Mouse (Mus musculus) kidney, embryonic 15.5 days (tissue): ENCODE data around the gene Fbxo34. TPM values are rescaled to one million over a fixed set of nuclear protein-coding genes. Genes with fewer than 3 reads are reported as not detected.
"Not testable (repeated sequence)": the region's sequence is repeated elsewhere in the genome, so short reads cannot be mapped to it uniquely, and the experiment has no call there.

ENCODE experiments used
- ATAC-seq: fragments of 200-750 bp; cut with Nextera tagmentation; replicated peaks from 2 replicates; pipeline ENCODE4 v1.8.0; 2017; ENCODE audit warnings: moderate TSS enrichment; ENCODE audit not compliant: low FRiP score
- H3K27ac ChIP-seq: fragments of 300-500 bp; sonication (generic); 2 replicates; pipeline ENCODE4 v1.5.1; 2015; ENCODE audit warnings: mild to moderate bottlenecking, inconsistent platforms
- H3K27me3 ChIP-seq: fragments of 300-500 bp; sonication (generic); 2 replicates; pipeline ENCODE4 v1.6.1; 2015; ENCODE audit warnings: inconsistent platforms
- H3K36me3 ChIP-seq: fragments of 300-500 bp; sonication (generic); 2 replicates; pipeline ENCODE4 v1.6.1; 2015; ENCODE audit warnings: inconsistent platforms
- H3K4me1 ChIP-seq: fragments of 300-500 bp; sonication (generic); 2 replicates; pipeline ENCODE4 v1.6.1; 2015; ENCODE audit warnings: inconsistent platforms
- H3K4me2 ChIP-seq: fragments of 300-500 bp; sonication (generic); 2 replicates; pipeline ENCODE4 v1.6.1; 2015; ENCODE audit warnings: moderate library complexity, mild to moderate bottlenecking, inconsistent platforms
- H3K4me3 ChIP-seq: fragments of 300-500 bp; sonication (generic); replicated peaks from 2 replicates; pipeline ENCODE4 v1.5.1; 2015; ENCODE audit warnings: mild to moderate bottlenecking, inconsistent platforms
- H3K9ac ChIP-seq: fragments of 300-500 bp; sonication (generic); 2 replicates; pipeline ENCODE4 v1.6.1; 2015; ENCODE audit warnings: mild to moderate bottlenecking, inconsistent platforms
- H3K9me3 ChIP-seq: fragments of 300-500 bp; sonication (generic); replicated peaks from 2 replicates; pipeline ENCODE4 v1.6.1; 2016; ENCODE audit warnings: inconsistent platforms
- WGBS: fragments of 180-500 bp; shearing (Covaris S2); methylation state at CpG from one replicate; pipeline ENCODE4 v1.1.7; 2015; ENCODE audit warnings: mixed read lengths; 5-methylcytosine and 5-hydroxymethylcytosine counted together
- polyA plus RNA-seq: library from polyadenylated mRNA; unstranded; fragments of >200 nt; fragmentation: Nextera tagmentation; extraction: Ambion mirVana; gene quantifications from 2 replicates; pipeline ENCODE4 v1.2.1, GENCODE M21; 2015

Gene Fbxo34
- polyA plus RNA-seq, 1 experiment from 2014 or later: 23.7 TPM

DNA sequence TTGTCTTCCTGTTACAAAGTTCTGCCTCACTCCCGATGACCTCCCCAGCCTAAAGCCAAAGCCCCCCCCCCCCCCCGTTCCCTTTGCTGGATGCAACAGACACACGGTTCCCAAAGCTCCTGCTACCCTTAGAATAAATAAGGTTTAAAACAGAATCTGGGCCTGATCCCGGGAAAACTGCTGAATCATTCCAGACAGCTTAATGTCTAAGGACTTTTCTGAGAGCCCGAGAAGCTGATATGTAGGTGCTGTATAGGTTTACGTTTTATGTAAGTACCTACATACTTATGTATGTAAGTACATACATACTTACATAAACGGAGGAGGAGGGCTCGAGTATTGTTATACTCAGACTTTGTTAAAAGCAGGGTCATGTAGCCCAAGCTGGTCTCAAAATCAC is 75.2 kb downstream of the Fbxo34 start:
- Histone ChIP-seq H3K9ac (no peak overlapping the region), H3K4me2 (no peak overlapping the region), H3K4me3 (no peak overlapping the region), H3K27me3 (no peaks in the 10 kb centered on the region), H3K4me1 (no peaks in the 10 kb centered on the region), H3K36me3 (peaks cover 12% of the 10 kb centered on the region; the same call in 1 of the 2 replicates), H3K27ac (no peak overlapping the region), H3K9me3 (no peaks in the 10 kb centered on the region)
- WGBS: 68% methylated on average over 8 of the region's 8 CpGs
- ATAC-seq: no peak

DNA sequence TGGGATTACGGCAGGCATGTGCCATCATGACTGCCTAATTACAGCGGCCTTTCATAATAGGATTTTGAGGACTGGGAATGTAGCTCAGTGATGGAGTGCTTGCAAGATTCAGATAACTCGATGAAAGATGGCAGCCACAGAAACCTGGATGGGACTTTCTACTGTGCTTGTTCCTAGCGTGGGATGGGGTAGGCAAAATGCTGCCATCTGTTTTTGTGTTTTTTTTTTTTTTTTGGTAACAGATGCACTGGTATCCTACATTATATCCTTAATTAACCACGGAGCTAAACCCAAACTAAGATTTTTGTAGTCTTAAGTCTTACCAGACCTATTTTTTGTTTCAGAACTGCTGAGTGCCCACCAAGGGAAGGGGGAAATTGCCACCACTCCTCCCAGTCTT is 75.6 kb downstream of the Fbxo34 start:
- Histone ChIP-seq H3K27me3 (no peaks in the 10 kb centered on the region), H3K4me1 (no peaks in the 10 kb centered on the region), H3K9me3 (no peaks in the 10 kb centered on the region), H3K9ac (no peak overlapping the region), H3K4me3 (no peak overlapping the region), H3K4me2 (no peak overlapping the region), H3K27ac (no peak overlapping the region), H3K36me3 (peaks cover 12% of the 10 kb centered on the region; the same call in 1 of the 2 replicates)
- no peak for ATAC-seq
- 89% methylated on average over 5 of the region's 5 CpGs for WGBS

DNA sequence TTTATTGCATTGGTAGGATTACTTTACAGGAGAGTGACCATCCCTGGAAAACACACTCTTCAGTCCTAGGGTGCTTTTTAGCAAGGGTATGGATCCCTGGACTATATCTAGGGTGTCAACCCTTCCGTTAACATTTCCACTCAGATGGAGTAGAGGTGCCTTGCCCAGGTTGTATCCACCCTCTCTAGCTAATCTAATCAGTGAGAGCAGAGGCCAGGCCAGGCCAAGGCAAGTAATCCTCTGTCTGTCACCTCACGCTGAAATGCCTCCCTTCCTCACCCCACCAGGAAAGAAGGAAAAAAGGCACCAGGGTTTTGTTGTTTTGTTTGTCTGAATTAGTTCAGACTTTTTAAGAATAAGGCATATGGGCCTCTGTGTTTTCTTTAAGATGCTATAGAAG is 77.6 kb downstream of the Fbxo34 start:
- no peak overlapping the region for H3K9ac ChIP-seq
- H3K9me3 ChIP-seq: no peaks in the 10 kb centered on the region
- no peak overlapping the region for H3K4me3 ChIP-seq
- H3K27me3 ChIP-seq: no peaks in the 10 kb centered on the region
- H3K4me2 ChIP-seq: no peak overlapping the region
- 0 out of 2 replicates have a peak, but pooled peaks cover under 1% of the 10 kb centered on the region for H3K4me1 ChIP-seq
- H3K27ac ChIP-seq: no peak overlapping the region
- ATAC-seq: peak; percentile 68; the same call in 1 of the 2 replicates
- peaks cover 21% of the 10 kb centered on the region for H3K36me3 ChIP-seq
- WGBS: 95% methylated on average over 2 of the region's 2 CpGs

DNA sequence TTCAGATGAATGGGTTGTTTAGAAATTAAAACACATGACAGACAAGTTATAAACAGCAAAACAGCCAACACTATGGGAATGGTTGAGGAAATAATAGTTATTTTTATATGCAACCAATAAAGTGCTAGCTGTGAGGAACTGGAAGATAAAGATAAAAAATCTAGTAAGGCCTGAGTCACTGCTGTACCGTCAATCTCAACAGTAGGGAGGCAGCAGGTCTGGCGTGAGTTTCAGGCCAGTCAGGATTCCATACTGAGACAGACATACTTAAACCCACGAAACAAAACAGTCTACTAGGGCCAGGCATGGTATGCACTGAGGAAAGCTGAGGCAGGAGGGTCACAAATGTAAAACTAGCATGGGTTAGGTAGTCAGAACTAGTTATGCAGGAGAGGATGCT is 78.1 kb downstream of the Fbxo34 start:
- H3K4me1 ChIP-seq: peaks cover 5% of the 10 kb centered on the region
- H3K27ac ChIP-seq: no peak overlapping the region
- ATAC-seq: no peak
- H3K4me3 ChIP-seq: no peak overlapping the region
- H3K4me2 ChIP-seq: no peak overlapping the region
- no peaks in the 10 kb centered on the region for H3K9me3 ChIP-seq
- no peak overlapping the region for H3K9ac ChIP-seq
- no peaks in the 10 kb centered on the region for H3K27me3 ChIP-seq
- WGBS: 94% methylated on average over 3 of the region's 3 CpGs
- peaks cover 21% of the 10 kb centered on the region for H3K36me3 ChIP-seq

DNA sequence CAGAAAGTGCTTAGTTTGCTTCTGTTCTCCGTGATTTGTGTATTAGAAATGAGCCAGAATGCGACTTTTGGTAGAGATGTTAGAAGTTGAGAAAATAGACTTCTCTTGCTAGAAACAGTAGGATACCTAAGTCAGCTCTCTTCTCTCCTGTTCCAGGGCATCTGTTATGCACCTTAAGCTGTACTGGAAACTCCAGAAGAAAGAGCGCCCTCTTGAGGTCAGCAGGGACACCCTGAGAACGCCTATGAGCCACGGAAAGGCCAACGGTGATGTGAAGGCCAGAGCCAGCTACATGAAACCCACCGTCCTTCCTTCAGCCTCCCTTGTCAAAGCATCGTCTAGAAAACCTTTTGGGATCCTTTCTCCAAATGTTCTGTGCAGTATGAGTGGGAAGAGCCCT is 78.8 kb downstream of the Fbxo34 start:
- 40% methylated on average over 8 of the region's 8 CpGs for WGBS
- ATAC-seq: no peak

DNA sequence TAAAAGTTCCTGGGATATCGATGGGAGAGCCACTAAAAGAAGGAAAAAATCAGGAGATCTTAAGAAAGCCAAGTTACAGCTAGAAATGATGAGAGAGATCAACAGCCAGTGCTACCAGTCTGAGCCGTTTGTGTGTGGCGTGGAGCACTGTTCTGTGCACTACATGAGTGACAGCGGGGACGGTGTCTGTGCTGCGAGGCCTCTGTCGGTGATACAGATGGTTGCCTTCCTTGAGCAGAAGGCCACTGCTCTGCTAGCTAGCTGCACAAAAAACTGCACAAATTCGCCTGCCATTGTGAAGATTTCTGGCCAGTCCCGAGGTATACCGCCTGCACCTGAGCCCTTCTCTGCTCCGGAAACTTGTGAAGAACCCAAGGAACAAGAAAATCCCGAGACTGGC is 79.4 kb downstream of the Fbxo34 start:
- not testable (repeated sequence) for ATAC-seq

More for the DNA sequence above, 78.8 kb downstream of the Fbxo34 start:
- H3K9ac ChIP-seq: no peak overlapping the region
- H3K4me3 ChIP-seq: no peak overlapping the region
- no peak overlapping the region for H3K4me2 ChIP-seq
- no peaks in the 10 kb centered on the region for H3K9me3 ChIP-seq
- H3K4me1 ChIP-seq: peaks cover 12% of the 10 kb centered on the region
- H3K27ac ChIP-seq: no peak overlapping the region
- H3K36me3 ChIP-seq: peaks cover 21% of the 10 kb centered on the region
- H3K27me3 ChIP-seq: no peaks in the 10 kb centered on the region

DNA sequence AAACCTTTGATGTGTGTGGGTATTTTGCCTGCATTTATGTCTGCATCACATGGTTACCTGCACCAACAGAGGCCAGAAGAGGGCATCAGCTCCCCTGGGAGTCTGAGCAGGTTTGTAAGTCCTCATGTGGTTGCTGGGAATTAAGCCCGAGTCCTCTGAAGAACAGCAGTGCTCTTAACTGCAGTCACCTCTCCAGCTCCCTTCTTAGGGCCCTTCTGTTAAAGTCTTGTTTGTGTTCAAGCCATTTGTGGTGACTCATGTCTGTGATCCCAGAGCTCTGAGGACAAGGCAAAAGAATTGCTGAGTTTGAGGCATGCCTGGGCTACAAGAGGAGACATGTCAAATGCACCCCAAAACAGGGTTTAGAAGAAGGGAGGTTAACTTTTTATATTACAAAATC is 82.3 kb downstream of the Fbxo34 start:
- Histone ChIP-seq H3K9me3 (no peaks in the 10 kb centered on the region), H3K27ac (no peak overlapping the region), H3K4me1 (peaks cover 15% of the 10 kb centered on the region), H3K36me3 (peaks cover 14% of the 10 kb centered on the region), H3K9ac (no peak overlapping the region), H3K4me3 (no peak overlapping the region), H3K27me3 (no peaks in the 10 kb centered on the region), H3K4me2 (no peak overlapping the region)
- no peak for ATAC-seq
- 56% methylated on average over 1 of the region's 1 CpGs for WGBS

More for the DNA sequence above, 79.4 kb downstream of the Fbxo34 start:
- not testable (repeated sequence) for H3K27ac ChIP-seq, H3K9ac ChIP-seq, H3K27me3 ChIP-seq, H3K4me3 ChIP-seq, H3K9me3 ChIP-seq, H3K4me2 ChIP-seq
- Histone ChIP-seq H3K36me3 (peaks cover 21% of the 10 kb centered on the region), H3K4me1 (peaks cover 15% of the 10 kb centered on the region)
- 93% methylated on average over 12 of the region's 12 CpGs for WGBS

DNA sequence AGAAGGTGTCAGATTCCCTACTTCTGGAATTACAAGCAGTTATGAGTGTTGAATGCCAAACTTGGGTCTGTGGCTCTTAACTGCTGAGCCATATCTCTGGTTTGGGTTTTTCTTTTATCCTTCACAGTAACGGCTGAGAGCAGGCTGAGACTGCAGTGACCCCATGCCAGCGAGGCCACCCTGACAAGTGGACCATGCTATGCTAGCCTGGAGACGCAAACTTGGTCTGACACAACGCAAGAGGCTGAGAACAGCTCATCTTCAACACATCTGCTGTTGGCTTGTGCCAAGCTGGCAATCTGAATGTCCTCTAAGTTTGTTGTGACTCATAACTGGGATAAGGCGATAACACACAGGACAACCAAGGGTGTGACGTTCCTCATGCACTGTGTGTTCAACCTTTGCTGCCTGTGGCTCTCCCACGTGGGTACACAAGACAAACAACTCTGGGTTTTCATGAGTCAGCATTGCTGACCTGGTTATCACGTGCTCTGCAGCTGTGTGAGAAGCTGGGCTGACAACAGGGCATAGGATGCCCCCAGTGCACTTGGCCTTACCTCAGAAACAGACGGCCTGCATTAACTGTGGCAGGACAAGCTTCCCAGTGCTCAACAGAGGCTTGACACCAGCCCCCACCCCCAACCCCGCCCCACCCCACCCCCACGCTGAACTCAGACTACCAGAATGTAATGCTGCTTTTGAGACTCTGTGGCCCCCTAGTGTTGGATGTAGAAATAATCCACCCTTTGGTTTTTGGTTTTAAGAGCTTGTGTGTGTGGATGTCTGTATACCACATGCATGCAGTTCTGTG is 83.3 kb downstream of the Fbxo34 start:
- Histone ChIP-seq H3K9ac (no peak overlapping the region), H3K9me3 (no peaks in the 10 kb centered on the region), H3K27me3 (no peaks in the 10 kb centered on the region), H3K4me3 (no peak overlapping the region), H3K27ac (peak overlapping the region; percentile 52), H3K4me1 (peaks cover 15% of the 10 kb centered on the region), H3K36me3 (peaks cover 14% of the 10 kb centered on the region), H3K4me2 (peak overlapping the region; percentile 46)
- 22% methylated on average over 11 of the region's 11 CpGs for WGBS
- peak; percentile 92 for ATAC-seq

DNA sequence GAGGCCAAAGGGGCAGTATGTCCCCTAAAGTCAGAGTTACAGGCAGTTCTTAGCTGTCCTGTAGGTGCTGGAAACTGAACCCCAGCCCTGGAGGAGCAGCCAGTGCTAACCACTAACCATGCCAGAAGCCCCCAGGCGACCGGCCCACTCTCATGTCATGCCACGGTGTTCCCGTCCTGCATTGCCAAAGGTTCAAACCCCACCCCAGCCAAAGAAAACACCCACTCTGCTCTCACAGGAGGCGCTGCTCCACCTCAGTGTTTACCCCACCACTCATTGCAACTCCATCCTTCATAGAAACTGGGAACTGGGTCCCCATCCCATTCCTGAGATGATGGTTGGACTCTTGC is 83.9 kb downstream of the Fbxo34 start:
- Histone ChIP-seq H3K9me3 (no peaks in the 10 kb centered on the region), H3K4me2 (peak overlapping the region; percentile 46), H3K36me3 (peaks cover 16% of the 10 kb centered on the region), H3K4me3 (no peak overlapping the region), H3K4me1 (peaks cover 15% of the 10 kb centered on the region), H3K27ac (no peak overlapping the region), H3K9ac (no peak overlapping the region), H3K27me3 (no peaks in the 10 kb centered on the region)
- 83% methylated on average over 5 of the region's 5 CpGs for WGBS
- no peak; the same call in 1 of the 2 replicates for ATAC-seq

DNA sequence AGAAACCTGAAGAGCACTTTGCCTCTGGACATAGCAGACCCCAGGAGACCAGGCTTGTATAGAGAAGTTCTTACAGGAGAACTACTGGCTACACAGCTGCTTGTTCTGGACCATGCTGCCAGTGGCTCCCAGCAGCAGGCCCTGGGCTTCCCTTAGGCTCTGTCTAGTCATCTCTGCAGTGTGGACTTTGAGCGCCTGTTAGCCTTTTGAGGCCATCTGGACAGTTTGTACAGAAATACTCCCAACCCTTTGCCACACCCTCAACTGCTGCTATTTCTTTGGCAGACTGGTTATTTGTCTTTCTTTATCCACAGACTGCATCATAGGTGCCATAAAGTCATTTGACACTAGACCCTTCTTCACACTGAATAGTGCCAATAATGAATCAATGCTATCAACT is 84.9 kb downstream of the Fbxo34 start:
- Histone ChIP-seq H3K36me3 (peaks cover 15% of the 10 kb centered on the region), H3K9me3 (no peaks in the 10 kb centered on the region), H3K4me1 (peaks cover 15% of the 10 kb centered on the region), H3K4me3 (no peak overlapping the region), H3K27me3 (no peaks in the 10 kb centered on the region), H3K4me2 (no peak overlapping the region), H3K27ac (no peak overlapping the region), H3K9ac (no peak overlapping the region)
- no peak for ATAC-seq
- 81% methylated on average over 1 of the region's 1 CpGs for WGBS

DNA sequence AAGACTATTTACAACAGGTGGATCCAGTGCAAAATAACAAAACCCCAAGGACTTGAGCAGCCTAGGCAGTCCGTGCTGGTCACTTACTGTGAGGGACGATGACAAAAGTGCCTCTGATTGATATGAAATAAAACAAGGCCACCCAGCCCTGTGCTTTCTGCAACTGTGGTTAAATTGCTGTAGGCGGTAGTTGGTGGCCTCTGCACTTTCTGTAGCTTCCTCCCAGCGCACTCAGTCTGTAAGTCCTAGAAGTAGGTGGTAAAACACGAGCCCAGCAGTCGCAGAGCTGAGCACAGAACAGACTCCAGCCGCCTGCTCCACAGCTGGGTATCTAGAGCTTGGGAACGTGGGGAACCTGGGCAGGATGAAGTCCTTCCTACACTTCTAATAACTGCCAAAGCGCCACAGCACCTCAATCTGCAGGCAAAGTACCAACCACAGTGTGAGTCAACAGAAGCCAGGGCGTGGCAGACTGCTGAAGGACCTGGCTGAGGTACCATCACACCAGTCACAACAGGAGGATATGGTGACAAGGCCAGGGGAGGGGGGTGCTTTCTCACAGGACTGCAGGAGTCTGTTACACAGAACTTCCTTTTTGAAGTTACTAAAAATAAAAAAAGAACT is 91.2 kb downstream of the Fbxo34 start:
- 91% methylated on average over 10 of the region's 10 CpGs for WGBS
- no peak for ATAC-seq
- Histone ChIP-seq H3K36me3 (peaks cover 67% of the 10 kb centered on the region), H3K9ac (no peak overlapping the region), H3K27me3 (no peaks in the 10 kb centered on the region), H3K4me3 (no peak overlapping the region), H3K4me2 (no peak overlapping the region), H3K9me3 (no peaks in the 10 kb centered on the region), H3K27ac (no peak overlapping the region), H3K4me1 (no peaks in the 10 kb centered on the region)

DNA sequence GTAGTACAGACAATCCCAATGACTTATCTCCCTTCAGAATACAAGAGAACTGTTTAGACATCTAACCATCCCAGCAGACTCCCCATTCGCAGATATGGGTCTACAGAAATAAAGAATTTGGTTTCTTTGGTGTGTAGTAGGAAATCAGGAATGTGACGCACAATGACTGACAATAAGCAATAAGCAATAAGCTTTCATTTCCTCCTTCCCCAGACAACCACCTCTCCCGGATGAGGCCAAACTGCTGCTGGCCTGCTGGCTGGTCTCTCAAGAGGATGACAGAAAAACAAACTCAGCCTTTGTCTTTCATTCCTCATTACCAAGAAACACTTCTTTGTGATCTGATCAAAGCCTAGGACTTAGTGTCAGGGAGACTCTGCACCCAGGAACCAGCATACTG is 92.1 kb downstream of the Fbxo34 start:
- Histone ChIP-seq H3K4me1 (no peaks in the 10 kb centered on the region), H3K4me3 (no peak overlapping the region), H3K4me2 (no peak overlapping the region), H3K9ac (no peak overlapping the region), H3K27ac (no peak overlapping the region), H3K36me3 (peaks cover 76% of the 10 kb centered on the region), H3K9me3 (no peaks in the 10 kb centered on the region), H3K27me3 (no peaks in the 10 kb centered on the region)
- 91% methylated on average over 3 of the region's 3 CpGs for WGBS
- no peak for ATAC-seq
